Mouse (Mus musculus): ENCODE data around the gene Epn3. TPM values are rescaled to one million over a fixed set of nuclear protein-coding genes. Genes with fewer than 3 reads are reported as not detected.

Gene Epn3
- polyA plus RNA-seq, 1 experiment from 2014 or later, result 0.08 TPM

DNA sequence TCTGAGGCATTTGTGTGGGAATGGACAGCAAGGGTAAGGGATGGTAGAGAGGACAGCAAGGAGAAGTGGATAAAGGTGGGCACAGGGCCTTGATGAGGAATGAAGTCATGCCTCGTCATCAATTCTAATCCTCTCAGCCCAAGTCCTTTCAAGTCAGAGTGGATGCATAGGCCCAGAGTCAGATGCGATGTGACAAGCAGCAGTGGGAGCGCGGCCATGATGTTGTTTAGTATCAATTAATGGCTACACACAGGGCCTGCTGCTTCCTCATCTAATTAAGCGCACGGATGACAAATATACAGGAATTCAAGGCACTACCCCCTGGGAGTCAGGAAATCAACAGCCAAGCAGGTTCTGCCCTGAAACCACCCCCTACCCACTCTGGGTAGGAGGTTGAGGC lies 59.4 kb downstream of the Epn3 start:
- no peak for ATAC-seq (ENCODE audit: low read depth)
- H3K36me3 ChIP-seq (ENCODE audit: control insufficient read depth, insufficient read depth), result no peaks in the 10 kb centered on the region

More for the DNA sequence above, 59.4 kb downstream of the Epn3 start:
- H3K27me3 ChIP-seq (ENCODE audit: control insufficient read depth, insufficient read depth, low read depth, low read length), result peaks cover 4% of the 10 kb centered on the region; the same call in 1 of the 2 replicates
- 82% methylated on average over 6 of the region's 6 CpGs for WGBS (ENCODE audit: insufficient replicate concordance)
- no peak overlapping the region for H3K4me3 ChIP-seq (ENCODE audit: low read depth, low read length)
- H3K4me2 ChIP-seq (ENCODE audit: low read depth, low read length), result no peak overlapping the region
- no peaks in the 10 kb centered on the region for H3K9me3 ChIP-seq (replicated peaks; ENCODE audit: control insufficient read depth, low read length)
- no peaks in the 10 kb centered on the region for H3K4me1 ChIP-seq (ENCODE audit: control insufficient read depth, low read depth, low read length)
- H3K27ac ChIP-seq (ENCODE audit: low read length), result no peak overlapping the region
- H3K9ac ChIP-seq (ENCODE audit: low read depth, low read length), result no peak overlapping the region

Other genes starting within 250 kb of the Epn3 start
- gene Gm21885, start 218.1 kb downstream of the Epn3 start, polyA plus RNA-seq (2015; fragmentation: Nextera tagmentation; extraction: Ambion mirVana), result 0.16 and 0.96 TPM in 2 replicates
- gene Luc7l3, start 178.0 kb downstream of the Epn3 start, polyA plus RNA-seq (2015; fragmentation: Nextera tagmentation; extraction: Ambion mirVana), result 34.8 and 40.6 TPM in 2 replicates
- gene Ankrd40, start 172.0 kb downstream of the Epn3 start, polyA plus RNA-seq (2015; fragmentation: Nextera tagmentation; extraction: Ambion mirVana), result 2.9 and 3.5 TPM in 2 replicates
- 9.4 and 10.2 TPM in 2 replicates for gene Abcc3, start 107.0 kb downstream of the Epn3 start, polyA plus RNA-seq (2015; fragmentation: Nextera tagmentation; extraction: Ambion mirVana)
- 1.9 TPM in 2 replicates for gene Cacna1g, start 25.8 kb downstream of the Epn3 start, polyA plus RNA-seq (2015; fragmentation: Nextera tagmentation; extraction: Ambion mirVana)
- not detected in 2 replicates for gene Spata20, start 13.8 kb downstream of the Epn3 start, polyA plus RNA-seq (2015; fragmentation: Nextera tagmentation; extraction: Ambion mirVana)
- gene Mycbpap, start 21.8 kb upstream of the Epn3 start, polyA plus RNA-seq (2015; fragmentation: Nextera tagmentation; extraction: Ambion mirVana), result 0.30 TPM in 1 of 2 replicates, not detected in the other
- gene Rsad1, start 49.3 kb upstream of the Epn3 start, polyA plus RNA-seq (2015; fragmentation: Nextera tagmentation; extraction: Ambion mirVana), result 1.0 and 1.3 TPM in 2 replicates
- 0.05 and 0.08 TPM in 2 replicates for gene Chad, start 65.1 kb upstream of the Epn3 start, polyA plus RNA-seq (2015; fragmentation: Nextera tagmentation; extraction: Ambion mirVana)
- 1.4 and 1.5 TPM in 2 replicates for gene Acsf2, start 101.9 kb upstream of the Epn3 start, polyA plus RNA-seq (2015; fragmentation: Nextera tagmentation; extraction: Ambion mirVana)
- gene Lrrc59, start 129.8 kb upstream of the Epn3 start, polyA plus RNA-seq (2015; fragmentation: Nextera tagmentation; extraction: Ambion mirVana), result 78.4 and 82.0 TPM in 2 replicates
- gene Mrpl27, start 153.8 kb upstream of the Epn3 start, polyA plus RNA-seq (2015; fragmentation: Nextera tagmentation; extraction: Ambion mirVana), result 55.7 and 56.6 TPM in 2 replicates
- gene Eme1, start 154.0 kb upstream of the Epn3 start, polyA plus RNA-seq (2015; fragmentation: Nextera tagmentation; extraction: Ambion mirVana), result 10.4 and 11.6 TPM in 2 replicates
- 1.9 and 2.6 TPM in 2 replicates for gene Xylt2, start 177.5 kb upstream of the Epn3 start, polyA plus RNA-seq (2015; fragmentation: Nextera tagmentation; extraction: Ambion mirVana)
- not detected in 2 replicates for gene Gm11541, start 204.5 kb upstream of the Epn3 start, polyA plus RNA-seq (2015; fragmentation: Nextera tagmentation; extraction: Ambion mirVana)
- not detected in 2 replicates for gene Cdc34b, start 241.8 kb upstream of the Epn3 start, polyA plus RNA-seq (2015; fragmentation: Nextera tagmentation; extraction: Ambion mirVana)